Mouse (Mus musculus) bone marrow macrophage, adult 2 months (primary cell): ENCODE results near the gene Hlx.

Experiments used
- CTCF ChIP-seq: IDR thresholded peaks from 2 replicates; pipeline ENCODE4 v1.5.1; 2012; ENCODE audit warnings: low read depth, mild to moderate bottlenecking, low read length, moderate library complexity
- POLR2A ChIP-seq: IDR thresholded peaks from 2 replicates; pipeline ENCODE4 v1.6.1; 2012; ENCODE audit warnings: mild to moderate bottlenecking, low read depth, low read length, borderline replicate concordance

DNA sequence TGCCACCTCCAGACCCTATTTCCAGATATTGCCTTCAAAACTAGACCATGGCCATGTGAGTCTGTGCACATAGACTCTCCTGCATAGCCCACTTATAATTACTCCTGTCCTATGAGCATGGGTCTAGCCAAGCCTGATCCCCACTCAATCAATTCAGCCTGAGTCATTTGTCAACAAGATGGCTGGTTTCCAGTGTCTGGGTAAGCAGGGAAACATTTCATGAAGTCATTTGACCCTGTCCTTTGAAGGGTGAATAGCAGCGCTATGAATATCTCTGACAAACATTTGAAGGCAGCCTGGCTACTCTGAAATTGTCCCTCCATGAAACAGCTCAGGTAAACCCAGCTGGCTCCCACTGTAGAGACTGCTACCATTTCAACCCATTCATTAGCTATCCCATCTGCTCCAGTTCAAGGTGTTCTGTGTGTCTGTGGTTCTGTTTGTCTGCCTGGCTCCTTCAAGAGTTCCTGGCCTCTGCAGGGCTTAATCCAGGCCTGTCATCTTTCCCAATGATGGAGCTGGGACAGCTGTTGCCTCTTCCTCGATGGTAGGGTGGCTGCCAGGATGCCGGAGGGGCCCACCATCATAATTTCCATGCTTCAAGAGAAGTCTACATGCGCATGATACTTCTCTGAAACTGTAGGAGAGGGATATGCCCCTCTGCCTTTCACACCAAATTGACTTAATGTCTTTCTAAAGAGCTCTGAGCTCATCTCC is 24.7 kb downstream of the Hlx start:
- no peak for TF ChIP-seq CTCF
- no peak for TF ChIP-seq POLR2A
